Mouse (Mus musculus): Measurements from ENCODE around the gene Sult1b1.
"Not testable (repeated sequence)": the region's sequence is repeated elsewhere in the genome, so short reads cannot be mapped to it uniquely, and the experiment has no call there.

The Sult1b1 gene

GRCm38 (mm10) chr5:87538111-87538510 lies at the start of gene Sult1b1:
Gene Sult1b1 (minus strand): TSS chr5:87538195.
- no peak for DNase-seq

DNA sequence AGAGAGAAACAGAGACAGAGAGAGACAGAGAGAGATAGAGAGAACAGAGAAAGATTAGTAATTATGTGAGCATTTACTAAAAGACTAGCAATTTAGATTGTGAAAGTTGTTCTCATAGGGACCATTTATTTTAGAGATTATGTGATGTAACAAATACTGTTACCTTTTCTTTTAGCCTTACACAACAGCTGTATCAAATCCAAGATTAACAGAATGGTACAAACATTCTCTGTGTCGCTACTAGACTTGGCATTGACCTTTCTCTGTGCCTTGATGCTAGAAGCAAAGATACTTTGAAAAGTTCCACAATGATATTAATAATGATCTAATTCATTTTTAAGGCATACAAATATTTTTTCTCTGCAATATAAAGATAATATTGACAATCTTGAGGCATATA lies 42.4 kb upstream of the Sult1b1 start:
- DNase-seq = no peak

DNA sequence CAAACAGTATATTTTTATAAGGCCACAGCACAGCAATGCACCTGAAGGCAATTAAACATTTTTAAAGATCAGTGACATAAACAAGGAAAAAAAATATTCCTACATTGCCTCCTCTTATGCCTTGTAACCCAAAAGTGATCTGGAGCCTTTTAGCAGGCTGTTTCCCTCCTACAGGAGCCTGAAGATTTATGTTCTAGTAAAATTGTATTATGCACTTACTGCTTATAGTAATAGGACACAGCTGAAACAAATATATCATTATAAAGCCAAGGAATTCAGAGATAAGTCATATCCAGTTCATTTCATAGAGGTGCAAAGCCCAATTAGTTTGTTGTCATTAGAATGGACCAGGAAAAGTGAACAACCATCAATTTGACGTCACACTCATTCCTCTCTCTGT lies 36.2 kb upstream of the Sult1b1 start:
- no peak for DNase-seq

GRCm38 (mm10) chr5:87573490-87573889 lies 35.5 kb upstream of the Sult1b1 start:
- DNase-seq = peak; percentile 14

DNA sequence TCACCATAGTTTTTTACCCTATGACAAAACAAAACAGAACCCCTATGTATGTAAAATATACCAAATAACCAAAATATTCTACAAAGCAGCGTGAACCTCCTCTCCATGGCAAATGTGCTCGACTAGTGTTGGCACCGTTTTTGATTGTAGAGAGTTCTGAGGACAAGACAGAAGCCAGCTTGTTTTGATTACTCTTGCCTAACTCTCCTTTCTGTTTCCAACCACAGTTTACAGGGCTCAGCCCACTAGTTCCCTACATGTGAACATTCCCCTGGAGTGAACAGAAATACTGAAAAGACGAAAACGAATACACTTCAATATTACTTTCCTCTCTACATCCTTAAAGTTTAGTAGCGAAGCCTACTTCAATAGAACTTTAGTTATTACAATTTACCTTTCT lies 34.8 kb upstream of the Sult1b1 start:
- no peak for DNase-seq

GRCm38 (mm10) chr5:87568845-87569244 lies 30.9 kb upstream of the Sult1b1 start, which contains the start of gene Sult1d1:
Gene Sult1d1 (minus strand): TSS chr5:87569027.
- peak; percentile 56 for DNase-seq

GRCm38 (mm10) chr5:87567306-87567705 lies 29.3 kb upstream of the Sult1b1 start:
- DNase-seq = peak; percentile 45

DNA sequence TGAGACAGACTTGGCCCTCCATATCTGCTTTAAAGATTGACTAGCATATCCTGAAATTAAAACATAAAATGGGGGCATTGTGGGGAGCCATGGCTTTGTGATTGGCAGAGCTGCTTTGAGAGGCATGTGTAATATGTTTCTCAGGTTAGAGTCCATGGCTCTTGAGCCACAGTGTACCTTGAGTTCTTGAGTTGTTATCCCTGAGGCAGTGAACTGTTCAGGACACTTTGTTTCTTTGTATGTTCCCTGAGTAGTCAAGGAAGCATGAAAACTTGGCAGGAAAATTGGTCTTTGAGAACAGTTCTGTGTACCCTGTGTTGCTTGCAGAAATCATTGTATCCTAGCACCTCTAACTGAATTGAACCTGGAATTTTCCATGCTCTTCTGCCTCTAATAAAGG lies 25.0 kb upstream of the Sult1b1 start:
- peak; percentile 81 for DNase-seq

DNA sequence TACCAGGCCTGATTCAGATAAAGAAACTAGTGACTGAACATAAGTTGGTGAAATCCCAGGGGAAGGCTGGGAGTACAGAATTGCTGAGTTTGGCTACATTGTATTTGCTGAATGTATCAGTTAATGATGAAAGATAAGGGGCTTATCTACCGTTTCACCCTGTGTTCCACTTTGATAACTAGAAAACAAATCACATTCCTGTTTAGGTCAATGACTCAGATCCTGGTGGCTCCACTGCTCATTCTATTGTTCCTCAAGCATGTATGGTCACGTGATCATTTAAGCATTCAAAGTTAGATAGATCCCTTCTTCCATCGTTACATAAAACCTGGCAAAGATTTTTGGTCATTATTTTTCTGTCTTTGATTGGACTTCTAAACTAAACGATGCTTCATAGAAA lies 24.5 kb upstream of the Sult1b1 start:
- no peak for DNase-seq

DNA sequence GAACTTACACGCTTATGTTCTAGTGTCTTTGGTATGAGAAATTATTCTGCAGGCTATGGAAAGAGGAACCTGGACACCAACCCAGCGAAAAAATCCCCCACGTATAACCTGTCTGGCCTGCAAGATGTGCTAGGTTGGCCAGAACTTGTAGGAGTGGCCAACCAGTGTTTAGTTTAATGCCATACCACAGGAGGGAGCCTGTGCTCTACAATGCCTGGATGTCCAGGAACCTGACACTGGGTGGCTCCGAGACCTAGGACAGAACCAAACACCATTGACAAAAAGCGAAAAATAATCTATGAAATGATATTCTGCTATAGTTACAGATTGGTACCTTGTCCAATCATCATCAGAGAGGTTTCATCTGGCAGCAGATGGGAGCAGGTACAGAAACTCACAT lies 22.1 kb upstream of the Sult1b1 start:
- peak; percentile 17 for DNase-seq

DNA sequence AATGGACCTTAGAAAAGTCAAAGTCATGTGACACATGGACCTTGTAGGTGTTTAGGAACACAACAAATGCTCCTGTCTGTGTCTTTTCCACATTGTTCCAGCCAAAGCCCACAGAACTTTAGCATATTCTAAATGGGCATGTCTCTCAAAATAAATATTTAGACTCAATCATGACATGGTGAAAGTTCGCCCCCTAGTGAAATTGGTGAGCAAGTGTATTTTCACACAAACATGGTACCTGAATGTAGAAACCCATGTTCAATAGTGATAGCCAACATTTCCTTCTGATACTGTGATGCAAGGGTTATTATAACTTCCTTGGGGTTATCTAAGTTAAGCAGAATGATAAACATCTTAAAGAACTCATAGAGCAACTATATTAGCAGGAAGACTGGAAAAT lies 12.9 kb upstream of the Sult1b1 start:
- no peak for DNase-seq

DNA sequence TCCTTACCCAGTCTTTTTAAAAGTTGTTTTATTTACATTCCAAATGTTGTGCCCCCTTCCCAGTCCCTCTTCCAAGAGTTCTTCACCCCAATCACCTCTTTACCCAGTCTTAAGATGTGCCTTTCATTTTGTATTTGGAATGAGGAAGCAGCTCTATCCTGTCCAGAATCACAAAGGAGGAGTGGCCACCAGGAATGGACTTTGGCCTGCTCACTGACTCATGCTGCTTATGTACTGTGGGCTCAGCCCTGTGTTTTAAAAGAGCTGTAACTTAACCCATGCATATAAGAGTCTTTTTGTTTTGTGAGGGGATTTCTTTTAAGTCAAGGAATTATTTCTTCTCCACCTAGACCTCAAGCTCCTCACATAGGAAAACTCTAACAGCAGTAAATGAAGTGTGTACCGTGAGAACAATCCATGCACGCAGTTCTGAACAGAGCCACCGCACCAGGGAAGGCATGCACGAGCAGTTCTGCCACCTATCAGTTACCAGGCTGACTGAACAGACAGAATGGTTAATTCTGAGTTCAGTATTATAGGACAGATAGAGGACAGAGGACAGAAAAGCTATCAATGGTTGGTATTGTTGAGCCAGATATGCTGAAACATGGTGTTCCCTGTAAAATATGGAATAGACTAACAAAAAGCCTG lies 1.9 kb downstream of the Sult1b1 start:
- peak; percentile 77 for DNase-seq

DNA sequence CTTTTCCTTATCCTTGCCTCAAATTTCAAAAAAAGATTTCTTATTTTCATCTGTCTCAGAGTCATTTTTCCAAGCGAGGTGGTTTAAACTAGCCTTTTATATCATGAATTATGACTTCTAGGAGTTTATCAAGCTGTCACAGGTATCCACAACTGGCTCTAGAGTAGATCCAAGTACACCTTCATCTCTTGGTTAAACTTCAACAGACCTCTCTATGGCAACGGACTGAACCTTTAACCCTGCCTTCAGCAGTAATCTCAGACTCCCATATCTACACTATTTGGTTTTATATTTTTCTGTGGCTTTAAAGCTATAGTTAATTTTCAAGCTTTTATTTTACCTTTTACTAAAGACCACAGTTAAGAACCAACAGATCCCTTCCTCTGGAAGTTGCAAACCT lies 5.7 kb downstream of the Sult1b1 start:
- peak; percentile 60 for DNase-seq

DNA sequence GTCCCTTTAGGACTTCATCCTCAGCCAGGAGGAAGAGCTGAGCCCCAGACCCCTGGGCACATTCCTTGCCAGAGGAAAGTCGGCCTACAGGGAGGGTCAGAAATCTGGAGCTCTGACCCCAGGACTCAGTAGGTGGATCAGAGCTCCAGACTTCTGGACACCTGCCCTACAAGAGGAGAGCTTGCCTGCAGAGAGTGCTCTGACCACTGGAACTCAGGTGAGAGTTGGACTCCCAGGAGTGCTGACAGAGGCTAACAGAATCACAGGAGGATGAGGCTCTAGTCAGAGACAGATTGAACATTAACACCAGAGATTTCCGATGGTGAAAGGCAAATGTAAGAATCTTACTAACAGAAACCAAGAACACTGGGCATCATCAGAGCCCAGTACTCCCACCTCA lies 14.4 kb downstream of the Sult1b1 start:
- DNase-seq = not testable (repeated sequence)

DNA sequence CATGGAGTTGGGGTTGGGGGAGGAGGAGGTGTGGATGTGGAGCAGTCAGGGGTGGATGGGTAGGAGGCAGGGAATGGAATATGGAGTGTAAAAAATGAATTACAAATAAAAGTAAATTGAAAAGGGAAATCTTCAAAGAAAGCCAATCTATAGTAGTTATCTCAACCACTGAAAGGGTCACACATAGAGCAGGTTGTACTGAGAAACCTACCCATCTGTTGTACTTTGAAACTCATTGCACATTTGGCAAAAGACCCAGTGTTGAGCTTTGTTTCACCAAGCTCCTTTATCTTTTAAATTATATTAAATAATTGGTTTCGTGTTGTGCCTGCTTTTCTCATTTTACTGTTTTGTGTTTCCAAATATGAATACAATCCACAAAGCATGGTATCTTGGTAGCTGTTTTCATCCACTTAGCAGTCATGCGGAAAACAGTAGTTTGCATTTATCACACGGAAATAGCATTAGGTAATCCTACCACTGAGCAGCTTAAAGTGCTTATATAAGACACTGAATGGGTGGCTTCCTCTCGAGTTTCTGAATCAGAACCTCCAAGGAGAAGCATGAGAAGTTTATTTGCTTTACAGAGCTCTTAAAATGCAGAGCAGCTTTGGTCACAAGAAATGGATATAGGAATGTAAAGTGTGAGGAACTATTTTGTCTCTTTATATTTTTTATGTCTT lies 32.1 kb downstream of the Sult1b1 start:
- DNase-seq = no peak

GRCm38 (mm10) chr5:87502687-87503086 lies 35.3 kb downstream of the Sult1b1 start:
- DNase-seq = no peak

DNA sequence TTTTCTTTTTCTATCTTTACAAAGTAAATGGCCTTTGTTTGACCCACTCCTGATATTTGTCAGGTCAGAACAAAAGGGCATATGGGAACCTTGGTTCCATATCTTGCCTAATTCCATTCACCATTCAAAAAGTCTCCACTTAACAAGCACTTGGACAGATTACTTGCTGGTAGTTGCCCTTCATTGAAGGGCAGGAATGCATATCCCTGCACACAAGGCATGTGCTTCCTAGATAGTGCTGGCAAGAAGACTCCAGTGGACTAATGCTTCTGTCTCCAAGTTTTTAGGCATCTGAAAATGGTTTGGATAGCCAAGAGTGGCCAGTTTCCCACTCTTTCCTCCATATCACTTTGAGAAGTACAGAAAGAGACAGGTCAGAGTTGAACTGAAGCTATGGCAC lies 38.7 kb downstream of the Sult1b1 start:
- DNase-seq = no peak

- peak; percentile 16 for DNase-seq
Measured at GRCm38 (mm10) chr5:87498936-87499335, 39.1 kb downstream of the Sult1b1 start.

DNA sequence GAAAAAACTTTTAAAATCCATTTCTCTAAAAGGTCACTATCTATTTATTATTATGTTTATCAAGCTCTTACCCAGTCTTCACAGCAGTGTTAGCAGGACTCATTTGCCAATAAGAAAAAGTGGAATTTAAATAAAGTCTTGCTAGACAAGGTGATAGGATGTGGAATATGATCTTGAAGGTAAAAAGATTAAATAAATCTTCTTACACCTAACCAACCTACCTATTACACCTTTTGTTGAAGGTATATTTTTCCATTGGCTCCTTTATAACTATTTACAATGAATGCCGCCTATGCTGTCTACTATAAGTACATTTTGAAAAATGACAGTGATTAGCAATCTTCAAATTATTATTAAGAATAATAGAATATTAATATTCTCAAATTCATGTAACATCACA lies 47.2 kb downstream of the Sult1b1 start, which contains the start of gene Ugt2a1:
Gene Ugt2a1 (minus strand): TSS at position 101 of the 400 bp plus-strand sequence.
- no peak for DNase-seq

DNA sequence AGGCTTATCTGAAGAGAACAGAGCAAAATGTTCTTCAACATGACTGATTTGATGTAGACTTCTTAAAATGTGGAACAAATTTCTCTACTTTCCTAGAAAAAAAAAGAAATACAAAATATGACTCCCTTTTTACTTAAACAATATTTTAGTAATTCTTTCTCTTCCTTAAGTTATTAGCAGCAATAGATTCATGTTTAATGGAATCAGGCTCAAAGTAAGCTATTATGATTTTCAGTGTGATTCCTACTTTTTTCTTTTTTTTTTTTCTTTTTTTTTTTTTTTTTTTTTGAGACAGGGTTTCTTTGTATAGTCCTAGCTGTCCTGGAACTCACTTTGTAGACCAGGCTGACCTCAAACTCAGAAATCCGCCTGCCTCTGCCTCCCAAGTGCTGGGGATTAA lies 51.3 kb downstream of the Sult1b1 start, which contains the start of gene Gm43638:
Gene Gm43638 (minus strand): TSS at position 101 of the 400 bp plus-strand sequence.
- not testable (repeated sequence) for DNase-seq

- DNase-seq = no peak
Measured at GRCm38 (mm10) chr5:87482160-87482559, 55.8 kb downstream of the Sult1b1 start, which contains the start of gene Ugt2a2. Gene Ugt2a2 (minus strand): TSS chr5:87482260.
